Mouse (Mus musculus) megakaryocyte, embryonic 14.5 days (primary cell): ENCODE data around the gene Usp47.

Experiments used
- FLI1 ChIP-seq: IDR thresholded peaks from 2 replicates; pipeline ENCODE4 v1.6.1; 2012; ENCODE audit warnings: low read length, inconsistent platforms, mixed read lengths
- GATA1 ChIP-seq: IDR thresholded peaks from 3 replicates; pipeline ENCODE4 v1.6.1; 2012; ENCODE audit warnings: mixed read lengths, low read length, inconsistent platforms, borderline replicate concordance

GRCm38 (mm10) chr7:112143978-112144377 is 120.7 kb downstream of the Usp47 start:
- TF ChIP-seq GATA1, result no peak
- TF ChIP-seq FLI1, result no peak
